Mouse (Mus musculus) kidney, postnatal 36 days (tissue): ENCODE measurements around the gene Slc12a8.
A peak's percentile ranks its signal among the peaks of the same experiment; 100 is the strongest.

Source experiments
- DNase-seq, 2 experiments: peaks; one replicate each; pipeline ENCODE4 v3.0.0; 2021 to 2022; ENCODE audit warnings: mixed read lengths in 2 of 2

Gene Slc12a8

DNA sequence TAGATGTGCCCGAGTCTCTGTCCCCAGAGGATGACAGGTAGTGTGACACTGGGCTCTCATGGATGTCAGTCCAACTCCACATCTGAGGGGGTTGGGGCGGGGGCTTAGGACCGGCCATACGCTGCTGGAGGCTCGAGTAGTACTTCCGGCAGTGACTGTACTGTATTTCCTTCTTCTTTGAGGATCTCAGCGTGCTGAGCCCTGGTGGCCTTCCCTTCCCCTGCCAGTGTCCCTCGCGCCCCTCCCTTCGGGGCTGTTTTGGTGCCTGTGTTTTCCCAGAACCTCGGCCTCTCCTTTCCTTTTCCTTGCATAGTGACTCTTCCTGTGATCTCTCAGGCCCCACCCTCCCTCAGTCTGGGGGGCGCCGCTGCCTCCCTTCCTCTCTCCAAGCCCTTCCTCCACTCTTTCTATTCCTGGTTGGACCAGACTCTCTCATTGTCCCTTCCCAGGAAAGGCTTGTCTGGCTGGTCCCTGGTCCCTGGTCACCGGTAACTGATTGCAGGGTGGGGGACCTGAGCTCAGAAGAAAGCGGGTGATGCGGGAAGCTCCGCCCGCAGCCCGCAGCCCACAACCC is 66.8 kb downstream of the Slc12a8 start:
- DNase-seq = peak; percentile 75 to 83

DNA sequence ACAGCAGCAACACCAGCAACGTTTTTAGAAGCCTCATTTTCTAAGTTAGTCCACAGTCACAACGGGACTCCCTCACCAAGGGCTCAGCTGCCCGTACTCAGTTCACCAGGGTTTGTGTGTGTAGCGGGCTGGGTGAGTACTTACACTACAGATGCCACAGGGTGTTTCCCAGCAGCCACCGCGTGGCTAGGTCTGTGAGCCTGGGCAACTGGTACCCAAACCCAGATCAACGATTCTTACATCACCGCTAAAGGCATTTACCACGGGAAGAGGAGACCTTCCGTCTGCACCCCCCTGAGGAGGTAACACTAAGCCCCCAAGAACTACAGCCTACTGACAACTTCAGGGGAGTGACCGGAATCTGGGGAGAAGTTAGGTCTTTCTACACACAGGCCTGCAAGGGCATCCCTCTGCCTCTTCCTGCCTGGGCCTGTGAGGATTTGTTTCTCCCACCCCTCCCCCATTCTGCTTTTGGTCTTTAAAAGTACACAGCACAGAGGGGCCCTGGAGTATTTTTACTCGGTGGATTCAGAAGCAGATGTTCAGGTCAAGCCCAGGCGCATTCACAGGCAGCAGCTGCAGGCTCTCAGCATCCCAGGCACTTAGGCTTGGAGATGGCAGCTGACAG is 67.4 kb downstream of the Slc12a8 start:
- peak; percentile 45 to 60 for DNase-seq

GRCm38 (mm10) chr16:33585083-33585460 is 67.9 kb downstream of the Slc12a8 start:
- DNase-seq = no peak

DNA sequence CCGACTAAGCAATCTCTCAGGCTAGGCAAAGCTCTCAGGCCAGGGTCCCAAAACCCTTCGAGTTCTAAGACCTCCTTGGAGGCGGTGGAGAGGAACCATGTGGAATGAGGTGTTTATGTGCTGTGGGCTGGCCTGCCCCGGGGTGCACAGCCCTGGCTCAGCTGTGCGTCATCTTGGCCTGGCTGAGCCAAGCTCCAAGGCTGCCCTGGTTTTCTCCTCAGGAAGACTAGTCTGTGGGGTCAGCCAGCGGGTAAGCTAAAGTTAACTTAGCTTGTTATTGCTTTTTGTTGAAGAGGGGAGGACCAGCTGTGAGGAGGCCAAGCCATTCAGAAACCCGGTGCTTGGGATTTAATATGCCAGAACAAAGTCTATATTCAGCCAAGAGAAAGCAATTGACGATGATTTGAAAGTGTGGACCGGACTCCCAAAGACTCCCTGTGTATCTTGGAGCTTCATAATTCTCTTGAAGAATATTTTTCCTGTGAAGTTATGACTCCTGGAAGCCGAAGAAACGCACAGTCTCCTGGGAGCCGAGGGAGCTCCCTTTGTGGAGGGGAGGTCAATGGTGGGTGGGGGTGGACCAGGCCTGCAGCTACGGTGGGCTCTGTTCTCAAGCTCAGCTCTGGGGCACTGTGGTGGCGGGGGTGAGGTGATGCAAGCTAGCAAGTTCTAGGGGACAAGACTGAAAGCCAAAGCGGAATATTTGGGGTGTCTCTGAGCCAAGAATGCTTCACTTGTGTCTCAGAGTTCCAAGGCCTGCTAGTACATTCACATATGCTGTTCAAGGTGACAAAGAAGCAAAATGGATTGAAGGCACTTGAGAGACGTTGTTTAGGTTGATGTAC is 70.4 kb downstream of the Slc12a8 start:
- DNase-seq = peak; percentile 37 to 38

DNA sequence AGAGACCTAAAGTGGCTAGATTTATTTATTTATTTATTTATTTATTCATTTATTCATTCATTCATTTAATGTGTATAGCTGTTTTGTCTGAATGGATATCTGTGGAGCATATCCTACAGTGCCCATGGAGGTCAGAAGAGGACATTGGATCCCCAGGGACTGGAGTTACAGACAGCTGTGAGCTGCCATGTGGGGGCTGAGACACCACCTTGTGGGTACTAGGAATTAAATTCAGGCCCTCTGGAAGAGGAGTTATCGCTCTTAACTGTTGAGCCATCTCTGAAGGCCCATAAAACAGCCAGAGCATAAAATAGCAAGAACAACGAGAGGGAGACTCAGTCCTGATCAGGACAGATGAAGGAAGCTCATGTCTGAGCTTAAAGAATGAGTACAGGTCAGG is 71.7 kb downstream of the Slc12a8 start:
- no peak for DNase-seq

- no peak for DNase-seq
Observed at GRCm38 (mm10) chr16:33590438-33590837, 73.3 kb downstream of the Slc12a8 start.

DNA sequence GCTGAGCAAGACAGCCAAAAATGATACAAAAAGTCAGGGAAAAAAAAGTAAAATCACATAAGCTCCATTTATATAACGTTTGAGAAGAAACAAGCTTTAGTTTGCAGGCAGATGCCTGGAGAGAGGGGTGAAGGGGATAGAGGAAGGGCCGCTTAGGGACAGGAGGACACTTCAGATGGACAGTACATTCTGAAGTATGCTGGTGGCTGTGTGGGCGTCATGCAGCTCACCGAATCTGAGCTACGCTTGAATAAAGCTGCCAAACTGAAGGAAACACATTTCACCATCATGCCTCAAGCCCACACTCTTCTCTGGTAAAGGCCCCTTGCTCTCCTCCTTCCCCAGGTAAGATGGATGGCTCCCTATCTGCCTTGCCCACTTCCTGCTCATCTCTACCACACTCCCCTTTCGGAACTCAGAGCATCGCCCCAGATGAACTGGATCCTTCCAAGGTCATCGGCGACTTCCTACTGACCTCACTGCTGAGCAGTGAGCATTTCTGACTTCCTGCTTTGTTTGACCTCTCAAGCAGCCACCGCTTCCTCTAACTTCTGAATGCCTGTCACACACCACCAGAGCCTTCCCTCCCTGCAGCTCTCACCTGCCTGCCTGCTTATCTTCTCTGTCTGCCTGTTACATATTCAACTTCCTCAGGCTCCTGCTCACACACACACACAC is 74.4 kb downstream of the Slc12a8 start:
- DNase-seq = peak; percentile 37 to 42

DNA sequence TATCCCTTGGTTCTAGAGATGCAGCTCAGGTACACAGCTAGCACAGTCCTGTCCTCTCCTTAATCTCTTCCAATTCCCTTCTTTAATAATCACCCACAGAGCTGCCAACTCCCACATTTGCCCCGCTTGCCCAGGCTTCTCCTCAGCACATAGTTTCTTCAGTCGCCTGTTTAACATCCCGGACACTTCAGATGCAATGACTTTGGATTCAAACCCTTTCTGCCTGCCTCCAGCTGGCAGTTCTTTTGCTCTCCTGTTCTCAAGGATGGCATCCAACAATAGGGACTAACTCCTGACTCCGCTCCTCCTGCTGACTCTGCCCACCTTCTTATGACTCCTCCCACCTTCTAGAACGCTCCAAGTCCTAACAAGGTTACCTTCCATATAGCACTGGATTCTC is 75.2 kb downstream of the Slc12a8 start:
- DNase-seq = no peak

- DNase-seq = no peak
Observed at GRCm38 (mm10) chr16:33593467-33593866, 76.3 kb downstream of the Slc12a8 start.

DNA sequence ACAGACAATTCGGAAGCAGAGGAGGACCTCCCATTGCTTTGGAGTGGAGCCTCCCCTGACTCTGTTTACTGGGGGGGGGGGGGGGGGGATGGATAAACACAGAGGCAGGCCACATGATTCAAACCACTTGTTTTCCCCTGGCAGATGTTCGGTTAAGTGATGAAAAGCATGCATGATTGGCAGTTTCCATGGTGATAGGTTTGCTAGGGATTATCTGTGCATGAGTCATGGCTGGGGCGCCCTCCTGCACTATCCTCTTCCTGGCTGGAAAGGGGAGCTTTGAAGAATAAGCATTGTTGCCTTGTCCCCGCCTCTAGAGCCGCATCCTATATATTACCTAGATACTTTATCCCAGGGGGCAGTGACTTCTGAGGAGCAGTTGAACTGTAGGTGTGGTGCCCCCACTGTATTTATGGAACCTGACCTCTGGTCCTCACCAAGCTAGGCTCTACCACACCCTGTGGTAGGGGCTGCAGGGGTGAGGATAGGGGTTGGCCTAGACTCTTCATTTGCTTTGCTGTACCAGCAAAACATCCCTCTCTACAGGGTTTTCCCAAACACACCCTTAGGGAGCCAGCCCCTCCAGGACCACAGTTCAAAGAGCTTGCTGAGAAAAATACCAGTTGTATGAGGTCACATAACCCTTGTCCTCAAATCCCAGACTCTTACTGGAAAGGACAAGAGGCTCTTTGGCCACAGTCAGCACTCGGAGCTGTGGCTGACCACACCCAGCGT is 77.1 kb downstream of the Slc12a8 start:
- no peak for DNase-seq

GRCm38 (mm10) chr16:33595235-33595769 is 78.2 kb downstream of the Slc12a8 start:
- DNase-seq = no peak

GRCm38 (mm10) chr16:33596213-33596612 is 79.1 kb downstream of the Slc12a8 start:
- no peak for DNase-seq

- DNase-seq = peak in 1 of 2 experiments; percentile 63
Observed at GRCm38 (mm10) chr16:33600216-33600615, 83.1 kb downstream of the Slc12a8 start.

- no peak for DNase-seq
Observed at GRCm38 (mm10) chr16:33601299-33601698, 84.2 kb downstream of the Slc12a8 start.

GRCm38 (mm10) chr16:33605647-33606596 is 88.8 kb downstream of the Slc12a8 start:
- DNase-seq = no peak

DNA sequence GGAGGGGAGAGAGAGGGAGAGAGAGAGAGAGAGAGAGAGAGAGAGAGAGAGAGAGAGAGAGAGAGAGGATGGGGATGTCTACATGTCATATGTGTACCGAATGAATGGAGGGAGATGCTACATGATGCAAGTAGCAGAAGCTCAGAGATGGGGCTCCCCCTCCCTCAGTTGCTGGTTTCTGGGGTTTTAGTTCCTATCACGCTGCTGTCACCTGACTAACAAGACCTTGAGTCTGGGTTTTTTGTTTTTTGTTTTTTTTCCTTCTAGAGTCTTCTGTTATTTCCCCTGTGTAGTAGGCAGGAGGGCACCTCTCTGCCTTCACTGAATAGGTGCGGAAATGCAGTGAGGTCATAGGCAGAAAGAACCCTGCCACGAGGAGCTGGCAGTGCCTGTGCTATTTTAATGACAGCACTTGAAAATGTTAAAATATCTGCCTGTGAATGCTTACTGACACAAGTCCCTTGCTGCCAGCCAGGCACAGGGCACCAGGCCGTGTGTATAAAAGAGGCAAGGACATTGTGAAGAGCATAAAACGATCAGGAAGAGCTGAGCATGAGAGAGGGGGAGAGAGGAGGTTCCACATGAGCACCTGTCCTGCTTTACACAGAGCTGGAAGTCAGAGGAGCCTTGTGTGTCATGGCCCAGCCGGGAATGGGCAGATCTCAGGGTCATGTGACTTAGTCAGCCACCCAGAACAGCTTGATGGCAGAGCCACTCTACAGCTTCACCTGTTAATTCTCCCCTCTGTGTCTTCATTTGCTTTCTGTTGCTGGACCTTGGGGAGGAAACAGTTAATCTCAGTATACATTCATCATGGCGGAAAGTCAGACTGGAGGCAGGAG is 89.8 kb downstream of the Slc12a8 start:
- DNase-seq = no peak

- DNase-seq = no peak
Observed at GRCm38 (mm10) chr16:33609554-33609953, 92.4 kb downstream of the Slc12a8 start.

- DNase-seq = no peak
Observed at GRCm38 (mm10) chr16:33610466-33610865, 93.3 kb downstream of the Slc12a8 start.

- DNase-seq = no peak
Observed at GRCm38 (mm10) chr16:33611291-33611690, 94.2 kb downstream of the Slc12a8 start.
